Mouse (Mus musculus) lung, embryonic 14.5 days (tissue): ENCODE data around the gene Vcl. TPM values are rescaled to one million over a fixed set of nuclear protein-coding genes. Genes with fewer than 3 reads are reported as not detected.

Experiments used
- ATAC-seq: fragments of 200-750 bp; cut with Nextera tagmentation; 2 replicates; pipeline ENCODE4 v1.8.0; 2017; ENCODE audit warnings: mild to moderate bottlenecking, moderate TSS enrichment, moderate library complexity; ENCODE audit not compliant: insufficient read depth
- DNase-seq: peaks from one replicate; pipeline ENCODE4 v3.0.0-alpha.2; 2015
- H3K27ac ChIP-seq: fragments of 300-500 bp; sonication (generic); 2 replicates; pipeline ENCODE4 v1.5.1; 2014; ENCODE audit warnings: low read depth, mild to moderate bottlenecking, moderate library complexity
- H3K27me3 ChIP-seq: fragments of 300-500 bp; sonication (generic); 2 replicates; pipeline ENCODE4 v1.6.1; 2014; ENCODE audit warnings: low read length, control low read depth; ENCODE audit not compliant: insufficient read depth
- H3K36me3 ChIP-seq: fragments of 300-500 bp; sonication (generic); 2 replicates; pipeline ENCODE4 v1.6.1; 2014; ENCODE audit warnings: control low read depth; ENCODE audit not compliant: insufficient read depth
- H3K4me1 ChIP-seq: fragments of 300-500 bp; sonication (generic); 2 replicates; pipeline ENCODE4 v1.6.1; 2014; ENCODE audit warnings: antibody characterized with exemption, control low read depth; ENCODE audit not compliant: insufficient read depth
- H3K4me2 ChIP-seq: fragments of 300-500 bp; sonication (generic); 2 replicates; pipeline ENCODE4 v1.6.1; 2014; ENCODE audit warnings: mild to moderate bottlenecking
- H3K4me3 ChIP-seq: fragments of 300-500 bp; sonication (generic); 2 replicates; pipeline ENCODE4 v1.5.1; 2014; ENCODE audit warnings: low read depth, low read length
- H3K9ac ChIP-seq: fragments of 300-500 bp; sonication (generic); 2 replicates; pipeline ENCODE4 v1.6.1; 2014
- H3K9me3 ChIP-seq: fragments of 300-500 bp; sonication (generic); 2 replicates; pipeline ENCODE4 v1.6.1; 2016; ENCODE audit warnings: low read depth, low read length, control low read depth
- CTCF ChIP-seq: IDR thresholded peaks from 2 replicates; pipeline ENCODE4 v1.5.1; 2016; ENCODE audit warnings: antibody characterized with exemption, low read depth
- WGBS: fragments of 180-500 bp; shearing (Covaris S2); extraction: QIAGEN DNeasy Blood & Tissue Kit; methylation state at CpG from one replicate; pipeline ENCODE4 v1.1.7; 2014; 5-methylcytosine and 5-hydroxymethylcytosine counted together
- polyA plus RNA-seq: library from polyadenylated mRNA; unstranded; fragments of >200 nt; fragmentation: Nextera tagmentation; extraction: Ambion mirVana; gene quantifications from 2 replicates; pipeline ENCODE4 v1.2.1, GENCODE M21; 2014

Gene Vcl
- polyA plus RNA-seq, 1 experiment from 2014 or later = 64.3 TPM

DNA sequence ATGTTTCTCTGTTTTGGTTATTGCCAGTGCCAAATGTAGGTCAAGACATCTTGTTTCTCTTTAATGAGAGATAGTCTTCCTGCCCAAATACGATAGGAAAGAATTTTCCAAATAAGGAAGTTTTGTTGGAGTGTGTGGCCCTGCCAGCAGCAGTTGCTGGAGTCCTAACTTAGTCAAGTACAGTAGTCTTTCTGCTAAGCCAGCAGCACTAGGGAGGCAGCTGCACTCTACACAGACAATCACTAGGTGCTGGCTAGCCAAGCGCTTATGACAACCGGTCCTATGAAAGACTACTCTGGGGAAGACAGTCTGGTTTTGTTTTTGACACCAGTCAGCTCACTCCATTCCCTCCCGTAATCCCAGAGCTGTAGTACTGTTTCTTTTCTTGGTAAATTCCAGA, 35.4 kb upstream of the Vcl start:
- ATAC-seq = no peak; the same call in 1 of the 2 replicates
- Histone ChIP-seq H3K36me3 (no peaks in the 10 kb centered on the region), H3K9me3 (no peaks in the 10 kb centered on the region), H3K27ac (peak overlapping the region; percentile 70; the same call in 1 of the 2 replicates), H3K27me3 (no peaks in the 10 kb centered on the region), H3K4me1 (0 out of 2 replicates have a peak, but pooled peaks cover 6% of the 10 kb centered on the region), H3K9ac (no peak overlapping the region), H3K4me3 (no peak overlapping the region), H3K4me2 (no peak overlapping the region)
- WGBS = 48% methylated on average over 4 of the region's 4 CpGs
- DNase-seq = peak; percentile 58
- TF ChIP-seq CTCF = no peak

DNA sequence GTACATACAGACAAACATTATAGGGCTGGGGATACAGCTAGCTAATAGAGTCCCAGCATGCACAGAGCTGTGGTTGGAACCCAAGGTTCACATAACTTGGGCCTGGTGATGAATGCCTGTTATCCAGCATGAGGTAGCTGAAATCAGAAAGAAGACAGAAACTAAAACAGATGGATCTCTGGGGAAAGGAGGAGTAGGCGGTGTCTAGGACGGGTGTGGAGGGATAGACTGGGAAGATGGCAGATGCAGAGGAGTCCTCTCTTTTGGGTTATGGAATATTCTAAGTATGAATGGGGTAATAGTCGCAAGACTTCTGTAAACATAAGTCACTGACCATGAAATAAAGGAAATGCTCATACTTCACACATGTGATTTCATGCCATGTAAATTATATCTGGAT, 27.9 kb upstream of the Vcl start:
- no peaks in the 10 kb centered on the region for H3K27me3 ChIP-seq
- no peak overlapping the region for H3K4me2 ChIP-seq
- no peaks in the 10 kb centered on the region for H3K36me3 ChIP-seq
- no peak for ATAC-seq
- H3K27ac ChIP-seq = no peak overlapping the region
- no peaks in the 10 kb centered on the region for H3K4me1 ChIP-seq
- no peak for DNase-seq
- H3K9me3 ChIP-seq = no peaks in the 10 kb centered on the region
- TF ChIP-seq CTCF = no peak
- H3K4me3 ChIP-seq = no peak overlapping the region
- H3K9ac ChIP-seq = no peak overlapping the region
- 87% methylated on average over 3 of the region's 3 CpGs for WGBS

- no peak overlapping the region for H3K4me3 ChIP-seq
- H3K36me3 ChIP-seq = no peaks in the 10 kb centered on the region
- no peak overlapping the region for H3K4me2 ChIP-seq
- no peaks in the 10 kb centered on the region for H3K4me1 ChIP-seq
- ATAC-seq (no peak), DNase-seq (no peak)
- no peaks in the 10 kb centered on the region for H3K9me3 ChIP-seq
- no peak overlapping the region for H3K9ac ChIP-seq
- H3K27me3 ChIP-seq = no peaks in the 10 kb centered on the region
- no peak for TF ChIP-seq CTCF
- no peak overlapping the region for H3K27ac ChIP-seq
- WGBS = 74% methylated on average over 6 of the region's 6 CpGs
These were observed 26.1 kb upstream of the Vcl start for GRCm38 (mm10) chr14:20903137-20903536.

DNA sequence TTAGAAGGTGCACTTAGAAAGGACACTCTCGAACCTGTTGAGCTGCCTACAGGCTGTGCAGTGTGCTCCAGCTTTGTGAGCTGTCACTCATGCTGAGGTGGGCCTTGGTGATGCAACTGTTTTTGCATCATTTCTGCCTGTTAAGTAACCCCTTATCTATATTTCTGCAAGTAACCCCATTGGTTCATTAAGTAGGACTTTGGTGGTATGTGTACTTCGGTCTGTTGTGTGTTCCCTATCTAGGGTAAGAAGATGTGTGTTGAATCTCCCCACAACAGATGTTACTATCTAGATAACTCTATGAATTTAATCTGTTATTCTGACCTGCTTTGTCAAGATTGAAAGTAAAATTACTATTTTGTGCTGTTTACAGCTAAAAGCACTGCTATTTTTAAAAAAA, 17.4 kb upstream of the Vcl start:
- no peaks in the 10 kb centered on the region for H3K4me1 ChIP-seq
- TF ChIP-seq CTCF = no peak
- H3K27ac ChIP-seq = no peak overlapping the region
- no peaks in the 10 kb centered on the region for H3K36me3 ChIP-seq
- H3K9ac ChIP-seq = no peak overlapping the region
- 69% methylated on average over 2 of the region's 2 CpGs for WGBS
- H3K4me2 ChIP-seq = no peak overlapping the region
- H3K9me3 ChIP-seq = no peaks in the 10 kb centered on the region
- DNase-seq (no peak), ATAC-seq (no peak)
- H3K4me3 ChIP-seq = no peak overlapping the region
- H3K27me3 ChIP-seq = no peaks in the 10 kb centered on the region

- 32% methylated on average over 2 of the region's 2 CpGs for WGBS
- TF ChIP-seq CTCF = no peak
These were observed 14.8 kb upstream of the Vcl start for GRCm38 (mm10) chr14:20914415-20914814.

DNA sequence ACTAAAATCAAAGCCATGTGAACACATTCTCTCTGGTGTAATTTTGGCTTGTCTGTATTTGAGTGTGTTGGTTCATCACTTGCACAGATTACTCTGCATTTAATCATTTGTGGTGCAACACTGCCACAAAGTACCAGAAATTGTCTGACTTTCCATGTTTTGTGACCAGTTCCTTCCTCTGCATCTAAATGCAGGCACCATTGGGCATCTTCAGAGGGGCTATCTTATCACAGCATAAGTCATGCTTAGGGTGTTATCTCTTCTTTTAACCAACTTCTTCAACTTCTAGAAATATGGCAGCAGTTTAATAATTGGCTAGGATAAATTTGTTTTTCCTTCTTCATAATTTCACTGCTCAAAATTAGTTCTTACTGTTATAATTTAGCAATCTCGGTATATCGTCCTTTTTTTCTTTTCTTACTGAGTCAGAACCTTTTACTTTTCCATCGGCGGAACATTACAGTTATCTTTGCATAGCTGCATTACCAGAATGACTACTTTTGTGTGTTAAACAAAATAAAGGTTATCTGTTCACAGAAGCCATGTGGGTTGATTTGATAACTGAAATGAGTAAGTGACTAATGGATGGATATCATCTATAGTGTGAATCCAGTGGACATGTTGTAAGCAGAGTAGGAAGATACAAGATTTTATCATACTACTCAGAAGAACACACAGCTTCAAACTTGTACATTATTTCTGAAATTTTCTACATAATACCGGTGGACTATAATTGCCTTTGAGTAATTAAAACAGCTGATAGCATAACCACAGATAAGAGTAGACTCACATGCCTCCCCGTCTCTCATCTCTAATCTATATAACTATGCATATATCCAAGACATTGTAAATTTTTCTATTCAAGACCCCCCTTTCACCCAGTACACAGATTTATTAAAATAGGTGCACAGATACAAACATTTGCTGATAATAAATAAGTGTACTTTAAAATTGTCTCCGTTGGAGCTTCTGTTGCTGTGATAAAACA, 12.3 kb upstream of the Vcl start:
- Histone ChIP-seq H3K9ac (no peak overlapping the region), H3K4me2 (no peak overlapping the region), H3K36me3 (no peaks in the 10 kb centered on the region), H3K4me3 (no peak overlapping the region), H3K9me3 (no peaks in the 10 kb centered on the region), H3K4me1 (no peaks in the 10 kb centered on the region), H3K27me3 (no peaks in the 10 kb centered on the region), H3K27ac (no peak overlapping the region)
- no peak for ATAC-seq
- WGBS = 82% methylated on average over 7 of the region's 7 CpGs
- no peak for DNase-seq
- no peak for TF ChIP-seq CTCF

More at GRCm38 (mm10) chr14:20914415-20914814, 14.8 kb upstream of the Vcl start:
- ATAC-seq (no peak), DNase-seq (peak; percentile 46)
- no peaks in the 10 kb centered on the region for H3K27me3 ChIP-seq
- no peaks in the 10 kb centered on the region for H3K36me3 ChIP-seq
- no peak overlapping the region for H3K4me2 ChIP-seq
- H3K4me3 ChIP-seq = no peak overlapping the region
- H3K9ac ChIP-seq = no peak overlapping the region
- H3K4me1 ChIP-seq = no peaks in the 10 kb centered on the region
- H3K9me3 ChIP-seq = no peaks in the 10 kb centered on the region
- H3K27ac ChIP-seq = no peak overlapping the region

- H3K4me1 ChIP-seq = no peaks in the 10 kb centered on the region
- H3K4me3 ChIP-seq = no peak overlapping the region
- WGBS = 80% methylated on average over 5 of the region's 5 CpGs
- ATAC-seq (no peak), DNase-seq (no peak)
- no peak for TF ChIP-seq CTCF
- no peak overlapping the region for H3K4me2 ChIP-seq
- H3K9ac ChIP-seq = no peak overlapping the region
- H3K36me3 ChIP-seq = no peaks in the 10 kb centered on the region
- no peaks in the 10 kb centered on the region for H3K27me3 ChIP-seq
- no peak overlapping the region for H3K27ac ChIP-seq
- H3K9me3 ChIP-seq = no peaks in the 10 kb centered on the region
These were observed 5.0 kb upstream of the Vcl start for GRCm38 (mm10) chr14:20924071-20924789.
